Comparison of ENCODE assay signal across 24 mouse cellular contexts in the genomic region with DNA sequence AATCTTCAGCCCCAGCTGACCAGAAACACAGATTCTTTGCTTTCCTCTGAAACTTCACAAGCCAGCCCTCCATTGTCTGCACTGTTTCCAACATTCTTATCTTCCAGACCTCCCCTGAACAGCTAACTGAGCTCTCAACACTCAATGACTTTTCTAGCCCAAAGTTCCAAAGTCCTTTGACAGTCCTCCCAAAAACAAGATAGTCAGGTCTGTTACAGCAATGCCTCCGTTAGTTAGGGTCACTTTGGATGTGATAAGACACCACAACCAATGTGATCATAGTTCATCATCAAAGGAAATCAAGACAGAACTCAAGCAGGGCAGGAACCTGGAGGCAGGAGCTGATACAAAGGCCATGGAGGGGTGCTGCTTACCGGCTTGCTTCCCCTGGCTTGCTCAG.
"Had no signal": no experiment of that assay in that cellular context is flagged by ENCODE, and none has a peak within 500 bp of the region (broad histone marks: within the 10 kb centered on the region; RNA-seq: fewer than 3 reads in every experiment).

No protein-coding gene starts in this region.

- H3K9ac ChIP-seq: heart, embryonic 12.5 days; hindbrain, embryonic 12.5 days; hindbrain, embryonic 14.5 days; intestine, embryonic 15.5 days; limb, embryonic 12.5 days had no signal

- H3K4me1 ChIP-seq: hindbrain, embryonic 10.5 days; hindbrain, embryonic 12.5 days; intestine, embryonic 15.5 days; limb, embryonic 10.5 days had no signal

- H3K4me2 ChIP-seq: heart, embryonic 12.5 days; hindbrain, embryonic 12.5 days; hindbrain, embryonic 14.5 days; intestine, embryonic 15.5 days; limb, embryonic 12.5 days had no signal

- ATAC-seq: hindbrain, embryonic 16.5 days; inflammation-experienced regulatory T-cells, adult 6 months; intestine, embryonic 15.5 days; intestine, postnatal 0 days had no signal

- DNase-seq: gastrocnemius, adult 2 months; gastrocnemius, postnatal 10 days; gastrocnemius, postnatal 25 days; heart, adult 18-20 months; heart, postnatal 10 days; heart, postnatal 4 days; kidney, adult 18-20 months; kidney, adult 8-10 months; kidney, postnatal 10 days; kidney, postnatal 25 days; kidney, postnatal 4 days had no signal

- H3K36me3 ChIP-seq: intestine, embryonic 15.5 days had no signal

- H3K27me3 ChIP-seq: heart, embryonic 12.5 days; hindbrain, embryonic 12.5 days; intestine, embryonic 15.5 days; limb, embryonic 12.5 days had no signal

- H3K27ac ChIP-seq: gastrocnemius, adult 2 months; heart, embryonic 10.5 days; hindbrain, embryonic 10.5 days; hindbrain, embryonic 12.5 days; hindbrain, embryonic 14.5 days; intestine, embryonic 15.5 days; layer of hippocampus, adult 2 months; left cerebral cortex, adult 2 months; limb, embryonic 10.5 days; limb, embryonic 12.5 days had no signal

- H3K4me3 ChIP-seq: gastrocnemius, adult 2 months; heart, embryonic 10.5 days; heart, embryonic 12.5 days; hindbrain, embryonic 10.5 days; hindbrain, embryonic 12.5 days; intestine, embryonic 15.5 days; layer of hippocampus, adult 2 months; left cerebral cortex, adult 2 months; limb, embryonic 10.5 days; limb, embryonic 12.5 days had no signal

- H3K9me3 ChIP-seq: heart, embryonic 10.5 days; heart, embryonic 12.5 days; hindbrain, embryonic 10.5 days; hindbrain, embryonic 12.5 days; intestine, embryonic 15.5 days; limb, embryonic 10.5 days; limb, embryonic 12.5 days had no signal
